Mouse (Mus musculus) limb, embryonic 14.5 days (tissue): ENCODE results near the gene Bclaf1. TPM values are rescaled to one million over a fixed set of nuclear protein-coding genes. Genes with fewer than 3 reads are reported as not detected.

Source experiments
- ATAC-seq: fragments of 200-750 bp; cut with Nextera tagmentation; 2 replicates; pipeline ENCODE4 v1.8.0; 2017; ENCODE audit warnings: low read depth, moderate number of reproducible peaks, moderate TSS enrichment; ENCODE audit not compliant: low FRiP score
- DNase-seq: peaks from one replicate; pipeline ENCODE4 v3.0.0-alpha.2; 2015; ENCODE audit warnings: low spot score
- H3K27ac ChIP-seq: fragments of 300-500 bp; sonication (generic); replicated peaks from 2 replicates; pipeline ENCODE4 v1.5.1; 2014; ENCODE audit warnings: low read depth, mild to moderate bottlenecking, low read length, moderate library complexity, mixed read lengths
- H3K27me3 ChIP-seq: fragments of 300-500 bp; sonication (generic); 2 replicates; pipeline ENCODE4 v1.6.1; 2014; ENCODE audit warnings: low read length, mixed read lengths; ENCODE audit not compliant: control insufficient read depth, insufficient read depth
- H3K36me3 ChIP-seq: fragments of 300-500 bp; sonication (generic); 2 replicates; pipeline ENCODE4 v1.6.1; 2014; ENCODE audit warnings: mild to moderate bottlenecking, low read length, moderate library complexity, mixed read lengths; ENCODE audit not compliant: control insufficient read depth, insufficient read depth
- H3K4me1 ChIP-seq: fragments of 300-500 bp; sonication (generic); 2 replicates; pipeline ENCODE4 v1.6.1; 2014; ENCODE audit warnings: antibody characterized with exemption, low read length, mixed read lengths; ENCODE audit not compliant: control insufficient read depth, insufficient read depth
- H3K4me2 ChIP-seq: fragments of 300-500 bp; sonication (generic); replicated peaks from 2 replicates; pipeline ENCODE4 v1.6.1; 2014; ENCODE audit warnings: low read depth, mild to moderate bottlenecking, low read length, moderate library complexity; ENCODE audit not compliant: severe bottlenecking
- H3K4me3 ChIP-seq: fragments of 300-500 bp; sonication (generic); replicated peaks from 2 replicates; pipeline ENCODE4 v1.5.1; 2014; ENCODE audit warnings: low read length
- H3K9ac ChIP-seq: fragments of 300-500 bp; sonication (generic); 2 replicates; pipeline ENCODE4 v1.6.1; 2014; ENCODE audit warnings: mild to moderate bottlenecking, low read depth, low read length, moderate library complexity; ENCODE audit not compliant: severe bottlenecking
- H3K9me3 ChIP-seq: fragments of 300-500 bp; sonication (generic); 2 replicates; pipeline ENCODE4 v1.6.1; 2016; ENCODE audit warnings: low read length; ENCODE audit not compliant: control insufficient read depth
- POLR2A ChIP-seq: fragments of 200-500 bp; IDR thresholded peaks from 2 replicates; pipeline ENCODE4 v1.8.0; 2012; ENCODE audit warnings: inconsistent platforms, mild to moderate bottlenecking, moderate library complexity, borderline replicate concordance; ENCODE audit not compliant: insufficient read depth, insufficient read length; ENCODE audit errors: extremely low read depth
- WGBS: fragments of 180-500 bp; shearing (Covaris S2); extraction: QIAGEN DNeasy Blood & Tissue Kit; methylation state at CpG from one replicate; pipeline ENCODE4 v1.1.7; 2014; 5-methylcytosine and 5-hydroxymethylcytosine counted together
- polyA plus RNA-seq, 2 experiments: library from polyadenylated mRNA; depleted of rRNA in 1 of 2; stranded (reverse) in 1 of 2; unstranded in 1 of 2; fragments of >200 nt; fragmentation: Nextera tagmentation in 1 of 2; extraction: Ambion mirVana in 1 of 2; gene quantifications; 2 replicates each; pipeline versions ENCODE4 v1.2.1 to v1.2.3; 2012 to 2014

The Bclaf1 gene
- polyA plus RNA-seq, 2 experiments = 88.4 to 129 TPM

DNA sequence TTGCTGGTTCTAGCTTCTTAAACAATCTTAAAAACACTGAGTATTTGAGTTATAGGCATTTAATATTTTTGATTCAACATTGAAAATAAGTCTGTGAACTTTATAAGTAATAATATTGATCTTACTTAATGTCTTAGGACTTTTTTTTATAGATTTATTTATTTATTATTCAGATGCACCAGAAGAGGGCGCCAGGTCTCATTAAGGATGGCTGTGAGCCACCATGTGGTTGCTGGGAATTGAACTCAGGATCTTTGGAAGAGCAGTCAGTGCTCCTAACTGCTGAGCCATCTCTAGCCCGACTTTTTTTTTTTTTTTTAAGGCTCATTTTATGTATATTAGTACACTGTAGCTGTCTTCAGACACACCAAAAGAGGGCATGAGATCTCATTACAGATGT, 2.5 kb downstream of the Bclaf1 start:
- WGBS = 51% methylated on average over 2 of the region's 2 CpGs
- Histone ChIP-seq H3K4me2 (no peak overlapping the region), H3K27ac (no peak overlapping the region), H3K4me3 (no peak overlapping the region), H3K36me3 (peaks cover 22% of the 10 kb centered on the region), H3K4me1 (peaks cover 16% of the 10 kb centered on the region), H3K9ac (no peak overlapping the region), H3K9me3 (no peaks in the 10 kb centered on the region), H3K27me3 (no peaks in the 10 kb centered on the region)
- TF ChIP-seq POLR2A = no peak
- ATAC-seq (no peak), DNase-seq (no peak)

DNA sequence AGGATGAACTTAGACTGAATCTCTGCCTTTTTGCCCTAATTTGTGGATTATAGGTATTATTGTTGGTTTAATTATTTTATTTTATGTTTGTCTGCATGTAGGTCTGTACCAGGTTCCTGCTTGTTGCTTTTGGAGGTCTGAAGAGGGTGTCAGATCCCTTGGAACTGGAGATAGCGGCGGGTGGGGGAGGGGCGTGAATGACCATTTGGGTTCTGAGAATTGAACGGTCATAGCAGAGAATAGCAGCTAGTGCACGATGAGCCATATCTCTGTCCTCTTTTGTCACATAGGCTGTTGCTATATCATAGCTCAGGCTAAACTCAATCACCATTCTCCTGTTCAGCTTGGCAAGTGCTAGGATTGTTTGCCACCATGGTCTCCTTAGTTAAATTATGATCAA, 5.2 kb downstream of the Bclaf1 start:
- H3K9ac ChIP-seq = no peak overlapping the region
- no peaks in the 10 kb centered on the region for H3K27me3 ChIP-seq
- no peak overlapping the region for H3K4me3 ChIP-seq
- TF ChIP-seq POLR2A = no peak
- H3K27ac ChIP-seq = no peak overlapping the region
- no peaks in the 10 kb centered on the region for H3K9me3 ChIP-seq
- ATAC-seq (no peak), DNase-seq (no peak)
- H3K4me2 ChIP-seq = no peak overlapping the region
- WGBS = 84% methylated on average over 5 of the region's 5 CpGs
- H3K4me1 ChIP-seq = peaks cover 8% of the 10 kb centered on the region
- peaks cover 38% of the 10 kb centered on the region for H3K36me3 ChIP-seq

DNA sequence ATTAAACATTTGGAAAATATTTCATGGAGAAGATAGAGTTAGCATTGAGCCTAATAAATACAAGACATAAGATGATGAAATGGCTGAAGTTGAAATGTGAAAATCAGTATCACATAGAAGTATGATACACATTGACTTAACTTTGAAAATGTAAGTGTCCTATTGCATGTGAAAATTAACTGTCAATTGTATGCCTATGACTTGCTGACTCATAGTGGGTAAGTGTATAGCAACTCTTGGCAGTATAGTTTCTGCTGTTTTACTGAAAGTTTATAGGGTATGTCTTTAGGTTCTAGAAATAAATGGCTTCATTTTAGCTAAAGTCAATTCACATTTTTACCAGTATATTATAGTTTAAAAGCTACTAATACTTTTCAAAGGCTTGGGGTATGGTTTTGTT, 14.0 kb downstream of the Bclaf1 start:
- TF ChIP-seq POLR2A = no peak
- Histone ChIP-seq H3K9ac (no peak overlapping the region), H3K27me3 (no peaks in the 10 kb centered on the region), H3K4me1 (no peaks in the 10 kb centered on the region), H3K4me2 (no peak overlapping the region), H3K36me3 (peaks cover 73% of the 10 kb centered on the region), H3K4me3 (no peak overlapping the region), H3K27ac (no peak overlapping the region), H3K9me3 (no peaks in the 10 kb centered on the region)
- no peak for DNase-seq
- no peak for ATAC-seq

DNA sequence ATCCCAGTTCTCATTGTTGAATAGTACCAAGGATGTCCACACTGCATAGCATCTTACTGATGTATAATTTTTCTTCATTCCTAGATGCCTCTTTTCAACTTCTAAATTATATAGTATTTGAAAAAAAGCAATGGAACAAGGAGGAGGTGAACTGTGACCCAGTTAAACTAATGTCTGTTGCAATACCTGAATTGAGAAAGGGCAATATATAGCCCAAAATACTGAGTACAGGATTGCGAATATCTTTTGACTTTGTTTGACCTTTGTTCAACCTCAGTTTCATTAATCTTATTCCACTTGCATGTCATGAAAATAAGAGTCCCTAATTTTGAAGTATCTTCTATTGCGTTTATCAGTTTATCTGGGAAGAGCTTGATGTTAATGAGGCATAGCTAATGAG, 19.0 kb downstream of the Bclaf1 start:
- Histone ChIP-seq H3K9ac (no peak overlapping the region), H3K4me1 (no peaks in the 10 kb centered on the region), H3K27me3 (no peaks in the 10 kb centered on the region), H3K27ac (no peak overlapping the region), H3K4me2 (no peak overlapping the region), H3K9me3 (no peaks in the 10 kb centered on the region), H3K4me3 (no peak overlapping the region), H3K36me3 (peaks cover 81% of the 10 kb centered on the region)
- no peak for ATAC-seq
- no peak for DNase-seq
- WGBS = 96% methylated on average over 2 of the region's 2 CpGs
- no peak for TF ChIP-seq POLR2A

DNA sequence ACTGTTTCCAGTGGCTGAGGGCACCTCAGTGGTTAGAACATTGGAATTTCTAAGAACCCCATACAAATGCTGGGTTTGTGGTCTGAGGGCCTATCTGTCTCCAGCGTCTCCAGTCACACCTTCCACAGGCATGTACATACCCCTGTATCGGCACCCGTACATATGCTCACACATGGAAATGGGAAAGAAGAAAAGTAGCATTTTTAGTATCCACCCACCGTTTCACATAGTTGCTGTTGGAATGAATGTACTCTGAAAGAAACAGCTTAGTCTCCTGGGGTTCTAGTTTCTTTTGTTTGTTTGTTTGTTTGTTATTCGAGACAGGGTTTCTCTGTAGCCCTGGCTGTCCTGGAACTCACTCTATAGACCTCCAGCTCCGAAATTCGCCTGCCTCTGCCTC, 25.6 kb downstream of the Bclaf1 start:
- no peak for TF ChIP-seq POLR2A
- H3K27me3 ChIP-seq = no peaks in the 10 kb centered on the region
- H3K9me3 ChIP-seq = no peaks in the 10 kb centered on the region
- no peak overlapping the region for H3K4me2 ChIP-seq
- H3K4me3 ChIP-seq = no peak overlapping the region
- H3K4me1 ChIP-seq = no peaks in the 10 kb centered on the region
- no peak overlapping the region for H3K27ac ChIP-seq
- 96% methylated on average over 7 of the region's 7 CpGs for WGBS
- H3K36me3 ChIP-seq = peaks cover 87% of the 10 kb centered on the region
- DNase-seq = no peak
- ATAC-seq = no peak
- H3K9ac ChIP-seq = no peak overlapping the region

DNA sequence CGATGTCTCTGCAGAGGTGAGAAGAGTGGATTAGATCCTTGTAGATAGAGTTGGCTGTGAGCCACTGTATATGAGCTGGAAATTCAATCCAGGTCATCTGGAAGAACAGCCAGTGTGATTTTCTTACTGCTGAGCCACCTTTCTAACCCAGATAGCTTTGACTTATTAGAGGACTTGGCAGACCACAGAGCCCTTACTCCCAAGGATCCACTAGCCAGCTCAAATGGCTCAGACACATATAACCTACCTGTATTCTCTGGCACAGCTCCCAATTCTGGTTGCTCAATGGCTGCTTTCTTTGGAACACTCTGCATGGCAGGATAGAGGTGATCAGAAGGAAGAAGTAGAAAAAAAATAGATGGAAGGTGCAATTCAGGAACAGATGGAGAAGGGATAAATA, 33.5 kb downstream of the Bclaf1 start:
- H3K9ac ChIP-seq = no peak overlapping the region
- DNase-seq (peak; percentile 17), ATAC-seq (no peak)
- no peaks in the 10 kb centered on the region for H3K27me3 ChIP-seq
- H3K4me1 ChIP-seq = no peaks in the 10 kb centered on the region
- WGBS = 75% methylated on average over 1 of the region's 1 CpGs
- peaks cover 46% of the 10 kb centered on the region for H3K36me3 ChIP-seq
- H3K9me3 ChIP-seq = no peaks in the 10 kb centered on the region
- no peak overlapping the region for H3K4me2 ChIP-seq
- H3K4me3 ChIP-seq = no peak overlapping the region
- H3K27ac ChIP-seq = no peak overlapping the region
- no peak for TF ChIP-seq POLR2A
